Mouse (Mus musculus): Measurements from ENCODE around the gene Ptprh.

Gene Ptprh

DNA sequence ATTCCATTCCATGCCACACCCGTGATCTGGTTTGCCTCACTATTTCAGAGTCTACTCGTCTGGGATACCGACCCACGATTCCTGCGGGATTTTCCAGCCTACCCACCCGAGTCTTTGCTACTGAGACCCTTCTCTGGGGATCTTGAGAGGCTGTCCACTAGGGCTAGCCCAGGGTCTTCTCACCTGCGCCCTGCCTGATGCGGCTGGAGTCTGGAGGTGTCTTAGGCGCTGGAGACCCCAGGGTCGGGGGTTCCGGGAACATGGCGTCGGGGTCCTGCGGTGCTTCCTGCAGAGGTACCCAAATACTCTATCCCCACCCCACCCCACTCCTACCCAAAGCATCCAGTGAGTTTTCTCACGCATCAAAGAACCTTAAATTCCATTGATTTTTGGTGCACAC is 57.8 kb downstream of the Ptprh start:
- ChIA-PET POLR2A (interaction anchor here in 2 of 4 experiments (1.1 to 1.8 kb wide), 4 partner anchors 14 to 390 kb away, joined by 3 to 6 read pairs (median 4); partner anchors contain the start of genes Rpl28 (in 1 of the 2) and Ube2s (in 1 of the 2)), CTCF (interaction anchor here in 1 of 4 experiments (0.6 to 1.4 kb wide), 3 partner anchors 81 to 394 kb away, joined by 3 to 5 read pairs (median 3); no protein-coding TSS in a partner anchor)

DNA sequence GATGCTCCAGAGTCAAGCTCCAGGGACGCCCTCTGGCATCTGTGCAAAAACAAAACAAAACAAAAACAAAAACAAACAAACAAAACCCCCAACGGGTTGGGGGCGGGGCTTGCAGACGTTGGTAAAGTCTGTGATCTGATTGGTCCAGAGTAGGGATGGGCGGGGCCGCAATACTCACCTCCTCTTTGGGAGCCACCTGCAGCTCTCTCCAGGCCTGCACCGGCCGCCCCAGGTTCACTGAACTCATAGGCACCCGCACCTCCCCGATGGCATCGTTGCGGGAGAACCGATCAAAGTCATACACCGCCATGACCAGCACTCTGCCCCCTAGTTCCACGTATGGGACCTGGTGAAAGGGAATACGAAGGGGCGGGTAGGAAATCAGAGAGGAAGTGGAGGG is 61.8 kb downstream of the Ptprh start:
- ChIA-PET CTCF (interaction anchor here in 2 of 4 experiments (0.7 to 2.6 kb wide), 8 partner anchors 10 to 398 kb away, joined by 3 to 8 read pairs (median 4); partner anchors contain the start of genes Dnaaf3 (in 1 of the 2) and Tnni3 (in 1 of the 2)), POLR2A (interaction anchor here (0.6 to 4.5 kb wide), 24 partner anchors 12 to 1297 kb away, joined by 3 to 19 read pairs (median 3); partner anchors contain the start of genes Ube2s (in 3 of the 4), Rpl28 (in 2 of the 4), Cox6b2 (in 1 of the 4) and Hspbp1 (in 1 of the 4))

GRCm38 (mm10) chr7:4541344-4541743 is 62.5 kb downstream of the Ptprh start:
- ChIA-PET POLR2A (interaction anchor here (0.7 to 4.5 kb wide), 21 partner anchors 11 to 1296 kb away, joined by 3 to 19 read pairs (median 3); partner anchors contain the start of genes Ube2s (in 3 of the 4), Cox6b2 (in 1 of the 4), Hspbp1 (in 1 of the 4) and Kmt5c (in 1 of the 4)), CTCF (interaction anchor here in 2 of 4 experiments (0.7 to 2.6 kb wide), 7 partner anchors 9 to 370 kb away, joined by 3 to 8 read pairs (median 4); partner anchors contain the start of genes Dnaaf3 (in 1 of the 2) and Tnni3 (in 1 of the 2))

DNA sequence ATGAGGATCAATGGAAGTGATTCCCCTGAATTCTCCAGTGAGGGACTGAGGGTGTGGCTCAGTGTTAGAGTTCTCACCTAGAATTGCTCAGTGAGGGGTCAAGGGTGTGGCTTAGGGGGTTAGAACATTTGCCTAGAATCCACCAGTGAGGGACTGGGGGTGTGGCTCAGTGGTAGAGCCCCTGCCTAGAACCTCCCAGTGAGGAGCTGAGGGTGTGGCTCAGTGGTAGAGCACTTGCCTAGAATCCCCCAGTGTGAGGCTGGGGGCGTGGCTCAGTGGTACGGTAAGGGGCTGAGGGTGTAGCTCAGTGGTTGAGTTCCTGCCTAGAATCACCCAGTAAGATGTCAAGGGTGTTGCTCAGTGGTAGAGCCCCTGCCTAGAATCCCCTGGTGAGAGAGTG is 64.8 kb downstream of the Ptprh start:
- ChIA-PET POLR2A (interaction anchor here in 2 of 4 experiments (0.6 to 1.4 kb wide), 15 partner anchors 10 to 846 kb away, joined by 3 to 7 read pairs (median 3); partner anchors contain the start of genes Rpl28 (in 2 of the 2), Ube2s (in 2 of the 2), Cox6b2 (in 1 of the 2) and Hspbp1 (in 1 of the 2)), CTCF (interaction anchor here in 3 of 4 experiments (0.6 to 1.6 kb wide), 7 partner anchors 12 to 499 kb away, joined by 3 to 7 read pairs (median 3); partner anchors contain the start of genes Cox6b2 (in 1 of the 3), Tnni3 (in 1 of the 3) and Zfp784 (in 1 of the 3))

- CTCF ChIA-PET = interaction anchor here in 2 of 4 experiments (0.6 to 1.3 kb wide), 3 partner anchors 24 to 29 kb away, joined by 3 to 9 read pairs (median 3); no protein-coding TSS in a partner anchor
- POLR2A ChIA-PET = interaction anchor here in 2 of 4 experiments (0.7 to 2.0 kb wide), 9 partner anchors 28 to 275 kb away, joined by 3 to 5 read pairs (median 4); partner anchors contain the start of genes Rpl28 (in 2 of the 2), Cox6b2 (in 1 of the 2), Kmt5c (in 1 of the 2) and Ppp1r12c (in 1 of the 2)
Observed at GRCm38 (mm10) chr7:4537181-4537580, 66.7 kb downstream of the Ptprh start.

- POLR2A ChIA-PET = interaction anchor here in 2 of 4 experiments (0.7 to 2.0 kb wide), 8 partner anchors 12 to 276 kb away, joined by 3 to 5 read pairs (median 4); partner anchors contain the start of genes Rpl28 (in 2 of the 2), Ppp1r12c (in 1 of the 2), Tnni3 (in 1 of the 2) and Ube2s (in 1 of the 2)
- CTCF ChIA-PET = interaction anchor here in 1 of 4 experiments (0.7 to 1.3 kb wide), 2 partner anchors 23 to 27 kb away, joined by 3 read pairs; no protein-coding TSS in a partner anchor
Observed at GRCm38 (mm10) chr7:4536369-4536768, 67.5 kb downstream of the Ptprh start.

GRCm38 (mm10) chr7:4532005-4532729 is 71.7 kb downstream of the Ptprh start, which contains the start of gene Dnaaf3:
Gene Dnaaf3, minus strand, starts transcription at chr7:4532453.
- ChIA-PET CTCF (interaction anchor here in 2 of 4 experiments (0.6 to 3.6 kb wide), 11 partner anchors 8 to 1269 kb away, joined by 3 to 14 read pairs (median 4); partner anchors contain the start of genes Tnni3 (in 1 of the 2) and Zfp580 (in 1 of the 2)), POLR2A (interaction anchor here (0.6 to 2.5 kb wide), 30 partner anchors 8 to 887 kb away, joined by 3 to 14 read pairs (median 4); partner anchors contain the start of genes Ube2s (in 3 of the 4), Cox6b2 (in 2 of the 4), Hspbp1 (in 2 of the 4) and Ppp1r12c (in 2 of the 4))

GRCm38 (mm10) chr7:4530166-4530565 is 73.7 kb downstream of the Ptprh start:
- CTCF ChIA-PET = interaction anchor here in 3 of 4 experiments (1.1 to 3.6 kb wide), 4 partner anchors 17 to 103 kb away, joined by 3 to 10 read pairs (median 4); no protein-coding TSS in a partner anchor
- POLR2A ChIA-PET = interaction anchor here in 2 of 4 experiments (0.9 to 1.4 kb wide), 4 partner anchors 10 to 35 kb away, joined by 3 to 7 read pairs (median 4); no protein-coding TSS in a partner anchor

- CTCF ChIA-PET = interaction anchor here in 3 of 4 experiments (0.9 to 10.9 kb wide), 4 partner anchors 12 to 17 kb away, joined by 3 to 219 read pairs (median 9); partner anchors contain the start of gene Tnnt1 (in 1 of the 3)
- POLR2A ChIA-PET = interaction anchor here in 2 of 4 experiments (0.9 to 5.8 kb wide), 11 partner anchors 12 to 882 kb away, joined by 4 to 42 read pairs (median 8); partner anchors contain the start of genes Cnot3 (in 1 of the 2), Cox6b2 (in 1 of the 2), Mboat7 (in 1 of the 2) and Ppp1r12c (in 1 of the 2)
Observed at GRCm38 (mm10) chr7:4527302-4527689, 76.5 kb downstream of the Ptprh start.

DNA sequence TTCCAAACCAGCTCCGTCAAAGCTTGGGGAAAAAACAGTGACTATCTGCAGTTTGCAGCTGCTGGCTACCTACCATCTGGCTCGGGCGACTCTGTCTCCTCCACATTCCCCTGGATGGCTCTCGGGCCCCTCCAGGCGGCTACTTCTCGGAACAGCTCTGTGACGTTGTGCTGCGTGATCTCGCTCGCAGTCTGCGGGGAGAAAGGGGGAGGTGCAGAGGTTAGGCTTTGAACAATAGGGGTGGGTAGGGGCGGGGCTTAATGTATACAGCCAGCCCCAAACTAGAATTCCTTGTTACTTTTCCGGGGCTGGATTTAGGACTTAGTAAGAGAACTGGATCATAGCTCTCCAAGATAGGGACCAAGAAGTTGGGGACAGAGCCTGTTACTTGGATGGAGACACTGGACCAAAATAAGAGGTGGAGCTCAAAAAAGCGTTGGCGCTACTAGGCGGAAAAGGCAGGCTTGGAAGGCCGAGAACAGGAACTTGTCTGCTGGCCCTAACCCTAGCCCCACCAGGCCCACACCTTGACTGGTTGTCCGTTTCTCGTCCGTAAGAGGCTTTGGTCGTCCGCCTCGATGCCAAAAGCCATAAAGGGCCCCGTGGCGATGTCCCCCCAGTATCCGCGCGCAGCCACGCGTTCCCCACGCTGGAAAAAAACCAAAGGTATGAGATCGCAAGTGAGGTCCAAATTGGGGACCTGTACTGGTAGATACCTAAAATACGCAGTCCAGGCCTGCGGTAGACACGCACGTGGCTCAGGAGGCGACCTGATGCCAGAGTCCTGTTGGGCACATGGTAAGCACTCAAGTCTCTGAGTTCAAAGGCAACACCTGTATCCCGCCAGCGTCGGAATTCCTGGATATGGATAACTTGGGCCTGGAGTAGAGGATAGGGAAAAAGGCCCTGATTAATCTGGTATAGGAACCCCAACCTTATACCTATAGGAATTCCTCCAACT is 77.2 kb downstream of the Ptprh start:
- ChIA-PET CTCF (interaction anchor here (0.5 to 10.9 kb wide), 35 partner anchors 10 to 1332 kb away, joined by 3 to 219 read pairs (median 4); partner anchors contain the start of genes Tnnt1 (in 2 of the 4), Cox6b2 (in 1 of the 4), Fiz1 (in 1 of the 4) and Tsen34 (in 1 of the 4)), POLR2A (interaction anchor here in 3 of 4 experiments (0.5 to 6.0 kb wide), 48 partner anchors 11 to 937 kb away, joined by 3 to 46 read pairs (median 4); partner anchors contain the start of genes Hspbp1 (in 2 of the 3), Leng8 (in 2 of the 3), Mboat7 (in 2 of the 3) and Ppp1r12c (in 2 of the 3))

GRCm38 (mm10) chr7:4524212-4524922 is 79.5 kb downstream of the Ptprh start, which contains the start of gene Tnni3:
Gene Tnni3, minus strand, starts transcription at chr7:4524229.
- ChIA-PET POLR2A (interaction anchor here (0.6 to 6.0 kb wide), 58 partner anchors 8 to 907 kb away, joined by 3 to 46 read pairs (median 4); partner anchors contain the start of genes Ppp1r12c (in 3 of the 4), Mboat7 (in 2 of the 4), Rpl28 (in 2 of the 4) and Tsen34 (in 2 of the 4)), CTCF (interaction anchor here (0.5 to 10.9 kb wide), 65 partner anchors 8 to 946 kb away, joined by 3 to 219 read pairs (median 4); partner anchors contain the start of genes Dnaaf3 (in 1 of the 4), Isoc2a (in 1 of the 4), Leng8 (in 1 of the 4) and Ndufa3 (in 1 of the 4))

DNA sequence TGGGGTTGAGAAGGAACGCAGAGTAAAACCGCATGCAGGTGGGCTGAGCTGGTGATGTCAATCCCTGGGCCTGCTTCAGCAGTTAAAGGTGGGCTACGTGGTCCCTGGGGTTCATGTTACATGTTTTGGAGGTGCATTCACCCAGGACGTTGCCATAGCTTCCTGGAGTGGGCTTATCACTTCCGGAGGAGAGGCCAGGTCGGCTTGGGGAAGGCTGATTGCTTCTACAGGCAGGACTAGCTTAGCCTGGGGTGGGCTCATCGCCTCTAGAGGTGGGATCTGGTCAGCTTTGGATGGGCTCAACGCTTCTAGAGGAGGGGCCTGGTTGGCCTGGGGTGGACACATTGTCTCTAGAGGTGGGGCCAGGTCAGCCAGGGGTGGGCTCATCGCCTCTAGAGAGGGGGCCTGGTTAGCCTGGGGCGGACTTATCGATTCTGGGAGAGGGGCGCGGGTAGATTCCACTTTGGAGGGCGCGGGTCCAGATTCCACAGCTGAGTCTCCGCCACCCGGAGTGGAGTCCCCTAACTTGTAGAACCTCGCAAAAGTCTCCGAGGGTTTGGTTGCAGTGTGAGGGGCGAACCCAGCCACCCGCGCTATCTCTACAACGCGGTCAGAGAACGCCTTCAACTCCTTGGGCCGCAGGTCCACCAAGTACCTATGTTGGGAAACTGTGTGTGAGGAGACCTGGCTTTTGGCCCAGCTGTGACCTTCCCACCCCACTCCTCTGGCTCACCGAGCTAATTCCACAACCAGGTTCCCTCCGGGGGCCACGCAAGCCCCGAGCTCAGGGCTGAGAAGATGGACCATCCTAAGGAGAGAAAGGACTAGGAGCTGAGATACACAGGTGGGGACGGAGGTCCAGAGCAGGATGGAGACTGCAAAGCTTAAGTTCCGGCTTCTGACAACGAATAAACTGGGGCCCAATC is 80.4 kb downstream of the Ptprh start:
- ChIA-PET CTCF (interaction anchor here (0.5 to 10.9 kb wide), 63 partner anchors 8 to 945 kb away, joined by 3 to 219 read pairs (median 5); partner anchors contain the start of genes Dnaaf3 (in 1 of the 4), Isoc2a (in 1 of the 4), Leng8 (in 1 of the 4) and Ndufa3 (in 1 of the 4)), POLR2A (interaction anchor here (0.6 to 6.0 kb wide), 58 partner anchors 9 to 906 kb away, joined by 3 to 46 read pairs (median 4); partner anchors contain the start of genes Ppp1r12c (in 3 of the 4), Dnaaf3 (in 2 of the 4), Mboat7 (in 2 of the 4) and Tsen34 (in 2 of the 4))

GRCm38 (mm10) chr7:4522292-4522691 is 81.5 kb downstream of the Ptprh start:
- POLR2A ChIA-PET = interaction anchor here in 2 of 4 experiments (0.5 to 6.0 kb wide), 12 partner anchors 9 to 878 kb away, joined by 3 to 46 read pairs (median 4); partner anchors contain the start of genes Ppp1r12c (in 2 of the 2), Cnot3 (in 1 of the 2), Mboat7 (in 1 of the 2) and Tsen34 (in 1 of the 2)
- CTCF ChIA-PET = interaction anchor here in 3 of 4 experiments (0.5 to 10.9 kb wide), 6 partner anchors 10 to 391 kb away, joined by 3 to 219 read pairs (median 30); partner anchors contain the start of gene Tnnt1 (in 1 of the 3)

Data from embryonic stem cell, embryonic (primary cell).